12 mouse cellular contexts compared by ENCODE assay signal in genomic region chr11:86497908-86498307, GRCm38 (mm10). TPM values are rescaled to one million over a fixed set of nuclear protein-coding genes. Genes with fewer than 3 reads are reported as not detected.
A peak's percentile ranks its signal among the peaks of the same experiment; 100 is the strongest.
DNase-seq lines count a peak whose midpoint lies in the region; ATAC-seq and TF ChIP-seq lines count a peak whose summit lies in the region.
"Had no signal": no experiment of that assay in that cellular context is flagged by ENCODE, and none has a peak within 500 bp of the region (broad histone marks: within the 10 kb centered on the region; RNA-seq: fewer than 3 reads in every experiment).

No protein-coding gene starts in this region.

- DNase-seq in layer of hippocampus, adult 2 months (ENCODE audit: low spot score in 2 of 2) = no peak
- no peak for DNase-seq in layer of hippocampus, adult 9-10 months (ENCODE audit: low spot score)
- DNase-seq in A20 (ENCODE audit: low read depth, low spot score) = peak; percentile 49
- peak; percentile 79 for DNase-seq in ES-CJ7 (ENCODE audit: low read depth, low spot score)
- peak; percentile 17 for DNase-seq in induced T-regulatory cell, adult 2 months (ENCODE audit: low read depth)
- DNase-seq in yolk sac, embryonic 10.5 days (ENCODE audit: low spot score) = no peak
- DNase-seq: gastrocnemius, postnatal 14 days; heart, postnatal 10 days; kidney, adult 11 months; layer of hippocampus, adult 9-11 months had no signal

- no peak overlapping the region for H3K4me3 ChIP-seq in layer of hippocampus, adult 2 months

- peak; percentile 54 for TF ChIP-seq CTCF in layer of hippocampus, adult 2 months (conservative IDR thresholded peaks at IDR 0.05)

- no peak for ATAC-seq in megakaryocyte, adult 5-6 weeks (ENCODE audit: poor library complexity, severe bottlenecking)
- ATAC-seq in megakaryocyte-erythroid progenitor cell, adult 5-6 weeks (replicated peaks; ENCODE audit: low FRiP score, low TSS enrichment, poor library complexity, severe bottlenecking) = no peak

- H3K27ac ChIP-seq in layer of hippocampus, adult 2 months = no peak overlapping the region

RNA-seq across cellular contexts. Expression of gene Rnft1, which starts 13.5 kb away (rescaled TPM):
- 10 to 100 TPM; 28.0 to 31.9 TPM for total RNA-seq in layer of hippocampus, adult 2 months (2021)
- 14.8 and 15.8 TPM in 2 replicates for total RNA-seq in megakaryocyte, adult 5-6 weeks (2015)
- 13.2 TPM in 2 replicates for total RNA-seq in megakaryocyte, adult 5-6 weeks (2017)
- 6.9 and 11.3 TPM in 2 replicates for total RNA-seq in megakaryocyte-erythroid progenitor cell, adult 5-6 weeks (2014; fragmentation: Nextera tagmentation)
- 8.4 and 13.1 TPM in 2 replicates for total RNA-seq in megakaryocyte-erythroid progenitor cell, adult 5-6 weeks (2017)

RNA-seq across cellular contexts. Expression of gene Rps6kb1, which starts 46.7 kb away (rescaled TPM):
- total RNA-seq in layer of hippocampus, adult 2 months (2021) = 10 to 100 TPM; 43.8 to 44.2 TPM
- total RNA-seq in megakaryocyte, adult 5-6 weeks (2015) = 30.4 and 38.4 TPM in 2 replicates
- 29.9 and 35.4 TPM in 2 replicates for total RNA-seq in megakaryocyte, adult 5-6 weeks (2017)
- total RNA-seq in megakaryocyte-erythroid progenitor cell, adult 5-6 weeks (2014; fragmentation: Nextera tagmentation) = 45.2 and 49.5 TPM in 2 replicates
- 45.4 and 52.7 TPM in 2 replicates for total RNA-seq in megakaryocyte-erythroid progenitor cell, adult 5-6 weeks (2017)

RNA-seq across cellular contexts. Expression of gene Tubd1, which starts 46.9 kb away (rescaled TPM):
- total RNA-seq in layer of hippocampus, adult 2 months (2021) = 1 to 10 TPM; 6.0 to 8.2 TPM
- 7.8 and 9.6 TPM in 2 replicates for total RNA-seq in megakaryocyte, adult 5-6 weeks (2015)
- 5.4 and 5.5 TPM in 2 replicates for total RNA-seq in megakaryocyte, adult 5-6 weeks (2017)
- total RNA-seq in megakaryocyte-erythroid progenitor cell, adult 5-6 weeks (2014; fragmentation: Nextera tagmentation) = 17.5 and 20.8 TPM in 2 replicates
- 13.7 and 20.5 TPM in 2 replicates for total RNA-seq in megakaryocyte-erythroid progenitor cell, adult 5-6 weeks (2017)

Comparison
In these comparisons a context has a peak if more than half of its experiments do, and no peak if none do; other contexts are left out.
1. DNase-seq: peak in A20 (single experiment), ES-CJ7 (single experiment) and induced T-regulatory cell, adult 2 months (single experiment); none in layer of hippocampus, adult 2 months (0 of 2), layer of hippocampus, adult 9-10 months (single experiment) and yolk sac, embryonic 10.5 days (single experiment).